Mouse (Mus musculus) erythroblast, embryonic 14.5 days (primary cell): Measurements from ENCODE around the gene Neo1. TPM values are rescaled to one million over a fixed set of nuclear protein-coding genes. Genes with fewer than 3 reads are reported as not detected.

ENCODE experiments used
- H3K27me3 ChIP-seq: 2 replicates; pipeline ENCODE4 v1.6.1; 2012; ENCODE audit warnings: inconsistent platforms; ENCODE audit not compliant: control insufficient read depth
- H3K36me3 ChIP-seq: 2 replicates; pipeline ENCODE4 v1.6.1; 2012; ENCODE audit warnings: mild to moderate bottlenecking, inconsistent platforms; ENCODE audit not compliant: control insufficient read depth
- H3K4me1 ChIP-seq: 2 replicates; pipeline ENCODE4 v1.6.1; 2012; ENCODE audit warnings: inconsistent platforms; ENCODE audit not compliant: control insufficient read depth
- H3K4me3 ChIP-seq: replicated peaks from 2 replicates; pipeline ENCODE3; 2012; ENCODE audit warnings: moderate library complexity, mild to moderate bottlenecking, inconsistent platforms
- H3K9me3 ChIP-seq: 2 replicates; pipeline ENCODE4 v1.6.1; 2012; ENCODE audit warnings: low read length, inconsistent platforms, mixed read lengths; ENCODE audit not compliant: control insufficient read depth
- GATA1 ChIP-seq: IDR thresholded peaks from 2 replicates; pipeline ENCODE4 v1.6.1; 2012; ENCODE audit warnings: low read length, inconsistent platforms, mixed read lengths
- TAL1 ChIP-seq: IDR thresholded peaks from 3 replicates; pipeline ENCODE4 v1.6.1; 2012; ENCODE audit warnings: low read length, inconsistent platforms, mixed read lengths
- polyA plus RNA-seq: library from polyadenylated mRNA; stranded (reverse); fragments of >175 nt; gene quantifications from 2 replicates; pipeline ENCODE4 v1.2.3, GENCODE M21; 2012

The Neo1 gene
- polyA plus RNA-seq, 1 experiment: not detected

GRCm38 (mm10) chr9:59060026-59060605 is 23.9 kb upstream of the Neo1 start:
- no peaks in the 10 kb centered on the region for H3K36me3 ChIP-seq
- no peaks in the 10 kb centered on the region for H3K27me3 ChIP-seq
- H3K9me3 ChIP-seq: no peaks in the 10 kb centered on the region
- TF ChIP-seq GATA1 (no peak), TAL1 (no peak)
- H3K4me1 ChIP-seq: no peaks in the 10 kb centered on the region
- H3K4me3 ChIP-seq: no peak overlapping the region

DNA sequence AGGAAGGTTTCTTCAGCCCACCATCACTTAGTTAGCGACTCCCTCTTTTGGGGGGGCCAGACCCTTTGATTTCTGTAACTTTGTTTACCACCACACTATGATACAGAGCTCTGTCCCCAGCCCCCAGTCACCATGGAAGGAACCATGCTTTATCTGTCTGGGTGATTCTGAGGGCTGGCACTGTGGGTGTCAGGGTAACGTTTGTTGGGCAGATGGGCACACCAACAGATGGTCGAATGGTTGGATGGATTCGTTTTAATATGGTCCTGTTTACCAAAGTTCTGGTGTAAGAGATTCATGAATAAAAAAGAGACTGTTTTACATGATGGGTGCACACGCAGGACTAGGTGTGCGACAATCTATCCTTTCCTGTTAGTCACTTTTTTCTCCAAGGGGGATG is 22.9 kb upstream of the Neo1 start:
- Histone ChIP-seq H3K27me3 (no peaks in the 10 kb centered on the region), H3K36me3 (no peaks in the 10 kb centered on the region), H3K9me3 (no peaks in the 10 kb centered on the region), H3K4me3 (no peak overlapping the region), H3K4me1 (no peaks in the 10 kb centered on the region)
- no peak for TF ChIP-seq GATA1
- no peak for TF ChIP-seq TAL1

- Histone ChIP-seq H3K9me3 (no peaks in the 10 kb centered on the region), H3K36me3 (no peaks in the 10 kb centered on the region), H3K4me1 (no peaks in the 10 kb centered on the region), H3K4me3 (no peak overlapping the region), H3K27me3 (no peaks in the 10 kb centered on the region)
- TF ChIP-seq GATA1: no peak
- TF ChIP-seq TAL1: no peak
Measured at GRCm38 (mm10) chr9:59058060-59058459, 21.8 kb upstream of the Neo1 start.

- H3K4me3 ChIP-seq: no peak overlapping the region
- no peaks in the 10 kb centered on the region for H3K4me1 ChIP-seq
- no peaks in the 10 kb centered on the region for H3K9me3 ChIP-seq
- TF ChIP-seq TAL1 (no peak), GATA1 (no peak)
- H3K27me3 ChIP-seq: no peaks in the 10 kb centered on the region
- H3K36me3 ChIP-seq: no peaks in the 10 kb centered on the region
Measured at GRCm38 (mm10) chr9:59056281-59056680, 20.0 kb upstream of the Neo1 start.

GRCm38 (mm10) chr9:59041805-59042204 is 5.6 kb upstream of the Neo1 start:
- H3K9me3 ChIP-seq: no peaks in the 10 kb centered on the region
- TF ChIP-seq GATA1: no peak

DNA sequence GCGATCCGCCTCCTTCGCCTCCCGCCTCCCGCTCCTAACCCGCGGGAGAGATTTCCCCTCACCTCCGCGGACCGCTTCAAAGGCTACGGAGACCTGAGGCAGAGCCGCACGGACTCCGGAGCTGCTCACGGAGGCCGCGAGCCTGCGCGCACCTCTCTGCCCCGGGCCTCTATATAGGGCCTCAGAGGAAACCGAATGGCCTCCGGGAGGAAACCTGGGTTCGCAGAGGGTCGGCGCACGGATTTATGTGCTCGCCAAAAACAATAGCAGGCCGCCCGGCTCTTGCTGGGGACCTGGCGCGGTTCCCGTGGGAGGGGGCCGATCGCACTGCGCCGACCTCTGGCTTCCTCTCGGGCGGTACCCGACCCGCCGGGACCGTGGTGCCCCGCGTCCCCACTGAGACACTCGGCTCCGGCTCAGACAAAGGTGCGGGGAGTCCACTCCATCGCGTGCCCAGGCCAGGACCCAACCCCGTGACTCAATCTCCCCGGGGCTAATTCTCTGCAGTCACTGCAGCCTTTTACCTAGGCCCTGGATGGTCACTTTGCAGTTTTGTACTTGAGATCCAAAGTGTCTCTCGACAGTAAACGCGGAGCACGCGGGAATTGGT is 596 bp upstream of the Neo1 start:
- peak overlapping the region; percentile 51 for H3K4me3 ChIP-seq
- TF ChIP-seq TAL1: no peak
- no peak for TF ChIP-seq GATA1
- H3K36me3 ChIP-seq: no peaks in the 10 kb centered on the region
- H3K4me1 ChIP-seq: no peaks in the 10 kb centered on the region
- H3K27me3 ChIP-seq: peaks cover 67% of the 10 kb centered on the region
- H3K9me3 ChIP-seq: no peaks in the 10 kb centered on the region

More at GRCm38 (mm10) chr9:59041805-59042204, 5.6 kb upstream of the Neo1 start:
- Histone ChIP-seq H3K4me3 (no peak overlapping the region), H3K36me3 (no peaks in the 10 kb centered on the region), H3K27me3 (peaks cover 25% of the 10 kb centered on the region), H3K4me1 (no peaks in the 10 kb centered on the region)

DNA sequence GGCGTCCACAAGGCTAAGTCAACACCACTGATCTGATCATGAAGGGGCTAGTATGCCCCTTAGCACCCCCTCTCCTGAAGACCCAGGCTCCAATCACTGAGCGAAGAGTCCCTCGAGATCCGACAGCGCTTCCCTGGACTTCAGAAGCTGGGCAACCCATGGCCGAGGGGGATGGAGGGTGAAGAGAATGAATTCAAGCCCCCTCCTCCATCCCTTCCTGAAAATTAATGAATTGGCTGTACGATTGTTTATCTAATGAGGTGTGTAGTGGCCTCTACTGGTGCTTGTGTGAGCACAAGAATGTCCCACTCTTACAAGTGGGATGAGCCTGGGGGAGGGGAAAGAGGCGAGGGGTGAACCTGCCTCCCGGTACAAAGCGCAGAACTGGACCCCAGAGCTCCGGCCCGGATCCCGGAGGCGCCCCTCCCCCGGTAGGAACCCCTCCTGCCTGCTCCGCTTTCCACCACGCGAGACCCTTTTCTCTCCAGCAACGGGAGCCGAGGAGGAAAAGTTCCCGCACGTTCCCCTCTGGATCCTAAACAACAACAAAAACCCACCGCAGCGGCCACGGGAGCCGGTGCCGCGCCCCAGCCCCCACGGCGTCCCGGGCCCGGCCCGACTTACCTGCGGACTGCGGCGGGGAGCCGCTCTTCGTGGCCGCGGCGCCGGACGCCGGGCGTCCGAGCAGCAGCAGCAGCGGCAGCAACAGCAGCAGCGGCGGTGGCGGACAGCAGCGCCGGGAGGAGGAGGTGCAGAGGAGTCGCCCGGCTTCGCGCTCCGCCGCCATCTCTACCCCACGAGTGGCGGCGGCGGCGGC is 691 bp downstream of the Neo1 start:
- no peaks in the 10 kb centered on the region for H3K4me1 ChIP-seq
- no peaks in the 10 kb centered on the region for H3K9me3 ChIP-seq
- H3K4me3 ChIP-seq: peak overlapping the region; percentile 51
- no peaks in the 10 kb centered on the region for H3K36me3 ChIP-seq
- peaks cover 67% of the 10 kb centered on the region for H3K27me3 ChIP-seq
- TF ChIP-seq GATA1 (no peak), TAL1 (no peak)

DNA sequence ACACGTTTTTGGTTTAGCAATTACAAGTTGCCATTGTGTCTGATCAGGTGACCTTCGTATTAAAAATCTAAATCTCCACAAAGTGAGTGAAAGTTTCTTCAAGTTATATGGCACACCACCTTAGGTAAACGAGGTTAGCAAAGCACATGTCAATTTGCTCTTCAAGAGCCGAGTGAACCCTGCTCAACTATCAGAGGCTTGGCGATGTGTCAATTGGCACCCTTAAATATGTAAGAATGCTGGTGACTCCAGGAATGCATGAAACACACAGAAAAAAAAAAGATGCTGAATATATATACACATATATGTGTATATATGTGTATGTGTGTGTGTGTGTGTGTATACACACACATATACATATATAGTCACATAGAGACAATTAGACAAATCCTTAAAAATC is 1.4 kb downstream of the Neo1 start:
- no peak overlapping the region for H3K4me3 ChIP-seq
- H3K36me3 ChIP-seq: no peaks in the 10 kb centered on the region
- H3K27me3 ChIP-seq: peaks cover 67% of the 10 kb centered on the region
- no peaks in the 10 kb centered on the region for H3K4me1 ChIP-seq
- H3K9me3 ChIP-seq: no peaks in the 10 kb centered on the region
- TF ChIP-seq GATA1 (no peak), TAL1 (no peak)

DNA sequence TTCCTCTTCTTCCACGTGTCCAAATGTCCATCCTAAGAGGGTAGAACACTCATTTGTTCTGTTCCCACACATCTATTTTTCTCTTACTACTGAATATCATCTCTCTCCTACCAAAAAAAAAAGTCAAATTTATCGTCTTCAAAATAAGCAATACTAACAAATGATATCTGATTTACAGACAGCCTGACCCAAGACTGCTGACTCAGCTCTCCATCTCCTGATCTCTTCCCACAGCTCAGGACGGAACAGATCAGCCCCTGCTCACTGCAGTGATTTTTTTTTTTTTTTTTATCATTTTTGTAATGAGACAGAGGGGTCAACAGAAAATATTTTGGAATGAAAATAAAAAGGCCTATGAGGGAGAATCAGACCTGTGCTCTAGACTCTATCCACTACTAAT is 2.7 kb downstream of the Neo1 start:
- Histone ChIP-seq H3K36me3 (no peaks in the 10 kb centered on the region), H3K9me3 (no peaks in the 10 kb centered on the region), H3K4me3 (no peak overlapping the region), H3K4me1 (no peaks in the 10 kb centered on the region), H3K27me3 (peaks cover 60% of the 10 kb centered on the region)
- TF ChIP-seq TAL1 (no peak), GATA1 (no peak)
